Mouse (Mus musculus) B cell, adult 2 months (primary cell): ENCODE data around the gene Wbp11.
A peak's percentile ranks its signal among the peaks of the same experiment; 100 is the strongest.

ENCODE experiments used
- DNase-seq, 2 experiments: peaks; one replicate each; pipeline ENCODE4 v3.0.0; 2022

Wbp11 gene

GRCm38 (mm10) chr6:136827881-136828561, at the start of gene Wbp11:
Gene Wbp11 (minus strand): TSS chr6:136828233.
- peak; percentile 95 to 96 for DNase-seq

- no peak for DNase-seq
These were observed 47.6 kb upstream of the Wbp11 start, which contains the start of gene Mgp for GRCm38 (mm10) chr6:136875670-136876069. Gene Mgp (minus strand): TSS chr6:136875823.

GRCm38 (mm10) chr6:136874599-136874998, 46.6 kb upstream of the Wbp11 start:
- no peak for DNase-seq

- no peak for DNase-seq
These were observed 40.9 kb upstream of the Wbp11 start for GRCm38 (mm10) chr6:136868921-136869320.

- DNase-seq, result no peak
These were observed 38.1 kb upstream of the Wbp11 start for GRCm38 (mm10) chr6:136866150-136866549.

GRCm38 (mm10) chr6:136865360-136865759, 37.3 kb upstream of the Wbp11 start:
- DNase-seq, result no peak

- DNase-seq, result peak; percentile 26
These were observed 33.0 kb upstream of the Wbp11 start for GRCm38 (mm10) chr6:136861020-136861419.

- no peak for DNase-seq
These were observed 30.4 kb upstream of the Wbp11 start for GRCm38 (mm10) chr6:136858420-136858819.

- no peak for DNase-seq
These were observed 29.8 kb upstream of the Wbp11 start for GRCm38 (mm10) chr6:136857873-136858260.

GRCm38 (mm10) chr6:136857186-136857872, 29.3 kb upstream of the Wbp11 start, which contains the start of gene Art4:
Gene Art4 (minus strand): TSS chr6:136857733.
- DNase-seq, result peak; percentile 19 to 26

GRCm38 (mm10) chr6:136856071-136856636, 28.1 kb upstream of the Wbp11 start:
- peak; percentile 28 to 31 for DNase-seq

GRCm38 (mm10) chr6:136855183-136855582, 27.1 kb upstream of the Wbp11 start:
- DNase-seq, result no peak

GRCm38 (mm10) chr6:136854361-136854781, 26.3 kb upstream of the Wbp11 start:
- DNase-seq, result peak; percentile 30 to 37

- DNase-seq, result no peak
These were observed 24.7 kb upstream of the Wbp11 start for GRCm38 (mm10) chr6:136852762-136853161.

GRCm38 (mm10) chr6:136852348-136852747, 24.3 kb upstream of the Wbp11 start:
- DNase-seq, result no peak

- DNase-seq, result no peak
These were observed 22.2 kb upstream of the Wbp11 start for GRCm38 (mm10) chr6:136850267-136850666.

- no peak for DNase-seq
These were observed 20.9 kb upstream of the Wbp11 start for GRCm38 (mm10) chr6:136848971-136849370.

GRCm38 (mm10) chr6:136848399-136848798, 20.4 kb upstream of the Wbp11 start:
- DNase-seq, result no peak

- DNase-seq, result peak; percentile 84
These were observed 19.8 kb upstream of the Wbp11 start for GRCm38 (mm10) chr6:136847790-136848189.

GRCm38 (mm10) chr6:136847267-136847666, 19.2 kb upstream of the Wbp11 start:
- no peak for DNase-seq

- DNase-seq, result no peak
These were observed 17.9 kb upstream of the Wbp11 start for GRCm38 (mm10) chr6:136845706-136846480.

GRCm38 (mm10) chr6:136844903-136845302, 16.9 kb upstream of the Wbp11 start:
- no peak for DNase-seq

- no peak for DNase-seq
These were observed 9.3 kb upstream of the Wbp11 start for GRCm38 (mm10) chr6:136837323-136837722.
